Mouse (Mus musculus) 416B (cell line): Measurements from ENCODE around the gene Nod2.
A peak's percentile ranks its signal among the peaks of the same experiment; 100 is the strongest.

ENCODE experiments used
- DNase-seq: peaks from one replicate; pipeline ENCODE4 v3.0.0; 2011; ENCODE audit warnings: low read depth

Nod2 gene

DNA sequence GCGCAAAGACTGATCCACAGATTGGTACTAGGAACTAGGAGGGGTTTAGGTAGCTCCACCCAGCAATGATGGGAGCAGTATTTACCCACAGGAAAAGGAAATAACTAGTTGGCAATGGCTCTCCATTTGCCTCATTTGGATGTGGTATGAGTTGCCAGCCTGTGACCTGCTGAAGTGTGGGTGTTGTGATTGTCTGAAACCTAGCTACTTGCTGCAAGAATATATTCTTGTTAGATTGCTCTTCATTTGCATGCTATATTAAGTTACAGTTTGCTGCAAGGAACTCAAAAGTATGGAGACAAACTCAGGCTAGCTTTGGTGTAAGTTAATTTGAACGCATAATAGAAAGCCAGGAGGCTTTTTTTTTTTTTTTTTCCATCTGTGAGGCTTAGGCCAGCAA lies 33.5 kb downstream of the Nod2 start:
- DNase-seq: no peak

- DNase-seq: no peak
Measured at GRCm38 (mm10) chr8:88681046-88681445, 33.9 kb downstream of the Nod2 start.

GRCm38 (mm10) chr8:88683656-88684289 lies 36.7 kb downstream of the Nod2 start:
- DNase-seq: no peak

DNA sequence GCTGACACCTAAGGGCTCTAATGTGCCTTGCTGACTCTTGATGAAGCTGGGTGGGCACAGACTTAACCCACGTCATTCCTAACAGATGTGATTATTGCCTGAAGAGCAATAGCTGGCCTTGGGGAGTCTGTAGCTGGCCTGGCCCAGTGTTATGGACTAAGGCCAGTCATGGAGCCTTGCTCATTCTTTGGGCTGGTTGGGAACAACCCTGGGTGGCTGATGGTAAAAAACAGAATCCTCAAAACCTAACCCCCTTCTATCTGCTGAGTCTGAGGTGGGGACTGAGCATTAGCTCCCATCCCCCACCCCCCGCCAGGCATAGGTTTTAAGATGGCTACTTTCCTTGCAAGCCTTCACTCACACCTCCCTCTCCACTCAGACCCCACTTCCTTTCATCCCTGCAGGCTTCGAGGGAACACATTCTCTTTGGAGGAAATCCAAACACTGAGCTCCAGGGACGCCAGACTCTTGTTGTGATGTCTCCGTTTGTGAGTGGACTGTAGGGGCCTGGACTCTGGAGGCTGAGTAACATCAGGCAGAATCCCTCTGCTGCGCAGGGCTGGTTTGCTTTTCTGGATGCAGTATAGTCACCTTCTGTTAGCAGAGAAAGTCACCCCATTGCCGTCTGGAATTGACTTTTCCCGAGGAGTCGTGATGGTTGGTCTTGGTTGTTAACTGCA lies 39.3 kb downstream of the Nod2 start:
- DNase-seq: no peak

DNA sequence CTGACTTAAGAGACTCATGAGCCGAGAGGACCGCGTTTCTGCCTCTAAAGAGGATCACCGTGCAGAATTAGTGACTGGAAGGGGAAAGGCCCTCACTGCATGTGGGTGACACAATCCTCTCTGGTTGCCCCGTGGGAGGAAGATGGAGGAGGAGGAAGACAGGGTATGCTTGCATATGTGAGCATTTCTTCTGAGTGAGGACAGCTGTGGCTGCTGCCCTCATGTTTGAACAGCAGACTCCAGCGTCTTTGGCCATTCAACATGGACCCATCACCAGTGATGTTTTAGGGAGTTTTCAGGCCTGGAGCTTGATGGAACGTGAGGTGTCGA lies 39.8 kb downstream of the Nod2 start:
- no peak for DNase-seq

- DNase-seq: no peak
Measured at GRCm38 (mm10) chr8:88689151-88689550, 42.0 kb downstream of the Nod2 start.

DNA sequence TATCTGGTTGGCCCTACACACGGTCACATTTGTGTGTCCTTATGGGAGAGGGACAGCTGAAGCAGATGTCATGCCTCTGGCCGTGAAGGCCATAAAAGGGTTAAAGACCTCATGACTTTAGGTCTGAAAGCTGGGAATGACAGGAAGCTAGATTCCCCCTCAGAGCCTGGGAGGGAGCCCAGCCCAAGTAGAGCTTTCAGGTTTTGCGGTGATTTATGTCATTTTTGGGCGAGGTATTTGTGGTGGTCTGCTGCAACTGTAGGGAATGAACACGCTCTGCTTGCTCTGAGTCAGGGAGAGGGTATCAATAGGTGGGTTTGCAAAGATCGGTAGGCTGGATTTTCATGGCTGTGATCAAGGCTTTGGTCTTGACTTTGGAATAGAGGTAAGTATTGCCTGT lies 42.8 kb downstream of the Nod2 start:
- DNase-seq: no peak

DNA sequence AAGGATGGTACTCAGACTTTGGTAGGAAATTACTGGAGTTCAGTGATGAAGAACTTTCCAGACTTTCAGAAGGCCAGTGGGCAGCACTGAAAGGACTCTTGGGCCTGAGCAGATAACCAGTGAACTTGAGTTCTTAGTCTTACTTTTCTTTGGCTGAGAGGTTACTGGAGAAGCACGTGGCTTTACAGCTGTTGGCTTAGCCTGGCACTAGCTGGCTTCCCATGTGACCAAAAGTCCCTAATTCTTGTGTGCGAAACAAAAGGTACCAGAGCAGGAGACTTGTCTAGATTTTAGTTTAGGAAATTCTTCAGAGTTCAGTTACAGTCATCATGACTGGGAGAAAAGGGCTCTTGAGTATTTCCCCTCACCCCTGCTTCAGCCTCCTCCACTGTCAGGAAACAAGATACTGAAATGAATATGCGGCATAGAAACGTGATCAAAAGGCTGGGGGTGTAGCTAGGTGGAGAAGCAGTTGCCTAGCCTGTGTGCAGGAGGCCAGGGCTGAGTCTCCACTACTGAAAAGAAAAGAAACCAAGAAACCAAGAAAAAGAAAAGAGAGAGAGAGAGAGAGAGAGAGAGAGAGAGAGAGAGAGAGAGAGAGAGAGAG lies 44.3 kb downstream of the Nod2 start:
- DNase-seq: no peak

DNA sequence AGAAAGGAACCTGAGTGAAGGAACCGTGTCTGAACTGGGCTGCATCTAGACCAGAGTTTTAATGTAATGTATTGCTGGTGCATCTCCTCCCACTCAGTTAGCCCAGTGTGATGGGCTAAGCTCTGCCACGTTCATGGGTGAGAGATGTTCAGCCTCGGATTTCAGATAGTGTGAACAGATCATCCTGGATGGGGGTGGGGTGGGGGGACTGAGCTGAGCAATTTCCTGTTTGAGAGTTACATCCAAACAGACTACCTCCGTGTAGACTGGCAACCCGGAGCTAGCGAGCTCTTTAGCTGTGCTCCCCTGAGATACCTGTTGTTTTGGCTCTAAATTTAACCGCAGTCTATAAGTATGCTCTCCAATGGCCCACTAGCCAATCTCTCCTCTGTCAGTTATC lies 44.8 kb downstream of the Nod2 start:
- no peak for DNase-seq

DNA sequence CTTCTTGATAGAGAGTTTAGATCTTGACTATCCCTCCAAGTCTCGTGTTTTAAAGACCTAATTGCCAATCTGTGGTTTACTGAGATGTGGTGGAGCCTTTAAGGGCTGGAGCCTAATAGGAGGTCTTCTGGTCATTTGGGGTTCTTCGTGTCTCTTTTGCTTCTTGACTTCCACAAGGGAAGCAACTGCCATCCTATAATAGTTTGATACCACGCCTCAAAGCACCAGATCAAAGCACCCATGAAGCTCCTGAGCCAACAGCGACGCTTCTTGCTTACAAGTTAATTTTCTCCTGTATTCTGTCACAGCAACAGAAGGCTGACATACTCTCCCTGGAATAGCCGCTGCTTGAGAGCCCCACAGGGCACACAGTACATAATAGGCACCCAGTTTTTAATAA lies 45.8 kb downstream of the Nod2 start:
- no peak for DNase-seq

DNA sequence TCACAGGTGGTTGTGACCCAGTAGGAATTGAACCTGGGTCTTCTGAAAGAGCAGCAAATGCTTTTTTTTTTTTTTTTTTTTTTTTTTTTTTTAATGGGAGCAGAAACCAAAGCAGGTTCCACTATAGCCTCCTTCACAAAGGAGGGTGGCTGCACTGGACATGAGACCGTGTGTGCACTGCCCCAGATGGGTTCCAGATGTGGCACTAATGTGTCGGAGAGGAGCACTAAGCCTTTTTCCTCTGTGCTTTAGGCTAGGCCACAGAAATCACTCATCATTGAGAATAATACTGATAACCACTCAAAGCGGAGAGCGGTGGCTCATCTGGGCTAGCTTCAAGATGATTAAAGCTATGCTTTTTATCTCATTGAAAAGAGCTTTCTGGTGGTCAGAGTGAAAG lies 46.3 kb downstream of the Nod2 start:
- DNase-seq: no peak

DNA sequence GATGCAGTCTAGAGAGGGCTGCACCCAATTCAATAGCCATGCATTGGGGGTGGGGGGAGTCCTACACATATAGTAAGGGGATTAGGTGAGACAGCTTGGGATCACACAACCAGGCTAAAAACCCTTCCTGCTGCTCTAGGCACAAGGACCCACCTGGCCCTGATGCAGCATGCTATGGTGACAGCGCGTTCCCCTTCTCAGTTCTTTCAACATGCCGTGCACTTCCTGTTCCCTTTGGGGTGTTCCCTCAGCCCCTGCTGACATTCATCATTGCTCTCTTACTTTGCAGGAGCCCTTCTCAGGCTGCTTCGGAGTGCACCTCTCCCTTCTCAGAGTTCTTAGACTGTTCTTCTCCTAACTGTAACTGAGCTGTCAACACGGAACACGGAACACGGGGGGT lies 47.2 kb downstream of the Nod2 start:
- DNase-seq: no peak

- no peak for DNase-seq
Measured at GRCm38 (mm10) chr8:88696228-88696627, 49.1 kb downstream of the Nod2 start.

DNA sequence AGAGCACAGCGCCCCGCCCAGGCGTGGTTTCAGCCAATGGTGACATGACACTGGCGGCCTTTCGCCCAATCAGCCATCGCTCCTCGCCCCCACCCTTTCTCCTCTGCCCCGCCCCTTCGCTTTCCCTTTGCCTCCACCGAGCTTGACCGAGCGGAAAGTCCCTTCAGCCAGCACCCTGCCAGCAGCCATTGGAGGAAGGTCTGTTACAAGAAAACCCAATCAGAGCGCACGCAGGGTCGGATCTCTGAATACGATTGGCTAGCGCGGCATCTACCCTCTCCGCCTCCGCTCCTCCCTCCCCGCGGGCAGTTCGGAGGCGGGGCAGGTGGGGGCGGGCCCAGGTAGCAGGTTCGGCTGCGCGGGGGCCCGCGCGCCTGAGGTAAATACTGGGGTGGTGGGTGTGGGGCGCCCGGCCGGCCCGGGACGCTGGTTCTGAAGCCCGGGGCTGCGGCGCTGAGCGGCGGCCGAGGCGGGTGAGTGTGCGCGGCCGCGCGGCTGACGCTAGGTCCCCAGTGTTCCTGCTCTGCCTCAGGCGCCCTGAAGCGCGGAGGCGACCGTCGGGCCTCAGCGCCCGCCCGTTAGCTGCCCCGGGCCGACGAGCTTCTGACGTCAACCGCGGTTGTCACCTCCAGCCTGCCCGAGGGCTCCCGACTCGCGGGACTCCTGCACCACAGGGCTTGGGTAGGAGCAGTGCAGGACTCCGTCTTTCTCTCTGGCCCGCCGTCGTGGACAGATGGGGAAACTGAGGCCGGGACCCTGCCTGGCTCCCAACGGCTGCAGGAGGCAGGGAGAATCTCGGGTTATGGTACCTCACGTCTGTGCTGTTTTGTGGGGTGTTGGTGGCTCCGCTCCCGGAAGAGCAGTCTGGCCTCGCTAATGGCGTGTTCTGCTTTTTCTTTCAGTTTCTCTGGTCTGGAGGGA lies 49.9 kb downstream of the Nod2 start, which contains the start of gene Cyld:
Gene Cyld (plus strand): TSS at position 308 of the 921 bp plus-strand sequence.
- DNase-seq: peak; percentile 98

DNA sequence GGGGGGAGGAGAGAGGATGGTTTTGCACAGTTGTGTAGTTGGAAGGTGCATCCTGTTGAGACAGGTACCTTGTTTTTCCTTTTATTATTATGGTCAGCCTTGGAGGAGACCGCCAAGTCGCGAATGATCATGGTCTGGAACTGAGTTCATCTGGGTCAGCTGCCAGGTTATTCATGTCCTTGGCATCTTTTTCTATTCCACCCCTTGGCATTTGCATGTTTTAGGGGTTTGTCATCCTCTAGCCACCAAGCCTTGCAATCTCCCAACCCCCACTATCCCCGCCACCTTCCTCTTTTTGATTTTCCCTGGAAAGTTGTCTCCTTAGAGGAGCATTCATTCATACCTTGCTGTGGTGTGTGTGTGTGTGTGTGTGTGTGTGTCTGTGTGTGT lies 50.5 kb downstream of the Nod2 start:
- DNase-seq: no peak

GRCm38 (mm10) chr8:88698048-88698447 lies 50.9 kb downstream of the Nod2 start:
- peak; percentile 29 for DNase-seq

- DNase-seq: peak; percentile 48
Measured at GRCm38 (mm10) chr8:88701611-88702010, 54.5 kb downstream of the Nod2 start.

- no peak for DNase-seq
Measured at GRCm38 (mm10) chr8:88702816-88703215, 55.7 kb downstream of the Nod2 start.

- DNase-seq: peak; percentile 5
Measured at GRCm38 (mm10) chr8:88723256-88723963, 76.3 kb downstream of the Nod2 start.
